Mouse (Mus musculus) CH12.LX (cell line): Measurements from ENCODE around the gene Map3k12. TPM values are rescaled to one million over a fixed set of nuclear protein-coding genes. Genes with fewer than 3 reads are reported as not detected.

Experiments
- DNase-seq: peaks from one replicate; pipeline ENCODE4 v3.0.0-alpha.2; 2013; ENCODE audit errors: extremely low read depth
- H3K27ac ChIP-seq: 2 replicates; pipeline ENCODE4 v1.5.1; 2012; ENCODE audit warnings: low read depth, mild to moderate bottlenecking, control low read depth, moderate library complexity; ENCODE audit not compliant: insufficient read depth
- H3K27me3 ChIP-seq: replicated peaks from 2 replicates; pipeline ENCODE3; 2012; ENCODE audit warnings: inconsistent platforms
- H3K36me3 ChIP-seq, 2 experiments: replicated peaks in 1 of 2; 2 replicates each; pipeline versions ENCODE3 to v1.6.1; 2012; ENCODE audit warnings: inconsistent platforms in 1 of 2, low read length in 1 of 2, mild to moderate bottlenecking in 1 of 2, mixed read lengths in 1 of 2, moderate library complexity in 1 of 2; ENCODE audit not compliant: control insufficient read depth in 1 of 2, insufficient read depth in 1 of 2
- H3K4me1 ChIP-seq, 2 experiments: 2 replicates each; pipeline ENCODE4 v1.6.1; 2012; ENCODE audit warnings: inconsistent platforms in 1 of 2, moderate library complexity in 1 of 2; ENCODE audit not compliant: insufficient read depth in 2 of 2, control insufficient read depth in 1 of 2
- H3K4me2 ChIP-seq: 2 replicates; pipeline ENCODE4 v1.6.1; 2012; ENCODE audit warnings: low read depth, mild to moderate bottlenecking, control low read depth; ENCODE audit not compliant: poor library complexity, insufficient read depth, severe bottlenecking
- H3K4me3 ChIP-seq, 3 experiments: fragments of 150-350 bp in 1 of 3; sonication (generic) in 1 of 3; replicated peaks in 1 of 3; 2 replicates each; pipeline versions ENCODE3 to v1.5.1; 2011 to 2012; ENCODE audit warnings: low read depth in 2 of 3, low read length in 2 of 3, mild to moderate bottlenecking in 2 of 3, moderate library complexity in 2 of 3, control low read depth in 1 of 3, improper control_type of control experiment in 1 of 3, inconsistent platforms in 1 of 3, mixed read lengths in 1 of 3; ENCODE audit not compliant: poor library complexity in 1 of 3
- H3K79me2 ChIP-seq: replicated peaks from 2 replicates; pipeline ENCODE4 v1.6.1; 2012; ENCODE audit warnings: mild to moderate bottlenecking, moderate library complexity; ENCODE audit not compliant: control insufficient read depth, poor library complexity, insufficient read depth, severe bottlenecking; ENCODE audit errors: extremely low read depth
- H3K9ac ChIP-seq: 2 replicates; pipeline ENCODE4 v1.6.1; 2012; ENCODE audit warnings: low read depth, mild to moderate bottlenecking, control low read depth, moderate library complexity; ENCODE audit not compliant: insufficient read depth
- H3K9me3 ChIP-seq: replicated peaks from 2 replicates; pipeline ENCODE3; 2012; ENCODE audit warnings: low read length, inconsistent platforms, mixed read lengths
- BHLHE40 ChIP-seq: IDR thresholded peaks from 2 replicates; pipeline ENCODE4 v1.6.1; 2011; ENCODE audit warnings: mild to moderate bottlenecking, low read depth, low read length, improper control_type of control experiment
- CHD1 ChIP-seq: IDR thresholded peaks from 2 replicates; pipeline ENCODE4 v1.6.1; 2012; ENCODE audit warnings: low read depth, low read length, improper control_type of control experiment, inconsistent platforms
- CHD2 ChIP-seq: IDR thresholded peaks from 2 replicates; pipeline ENCODE4 v1.6.1; 2011; ENCODE audit warnings: low read length, improper control_type of control experiment
- CTCF ChIP-seq, 2 experiments: IDR thresholded peaks in 1 of 2; conservative IDR thresholded peaks in 1 of 2; 2 replicates each; pipeline ENCODE4 v1.5.1; 2011 to 2012; ENCODE audit warnings: low read depth in 2 of 2, low read length in 2 of 2, improper control_type of control experiment in 1 of 2, inconsistent platforms in 1 of 2, mild to moderate bottlenecking in 1 of 2, moderate library complexity in 1 of 2
- E2F4 ChIP-seq: IDR thresholded peaks from 2 replicates; pipeline ENCODE4 v1.6.1; 2011; ENCODE audit warnings: low read depth, low read length, improper control_type of control experiment; ENCODE audit not compliant: insufficient replicate concordance
- ELF1 ChIP-seq: IDR thresholded peaks from 2 replicates; pipeline ENCODE4 v1.6.1; 2014; ENCODE audit warnings: low read depth, mild to moderate bottlenecking, inconsistent platforms, low read length, improper control_type of control experiment
- EP300 ChIP-seq: IDR thresholded peaks from 2 replicates; pipeline ENCODE4 v1.6.1; 2011; ENCODE audit warnings: low read length, improper control_type of control experiment
- ETS1 ChIP-seq: conservative IDR thresholded peaks from 2 replicates; pipeline ENCODE4 v1.6.1; 2012; ENCODE audit warnings: low read depth, mild to moderate bottlenecking, inconsistent platforms, low read length, improper control_type of control experiment, moderate library complexity
- GABPA ChIP-seq: IDR thresholded peaks from 2 replicates; pipeline ENCODE4 v1.6.1; 2012; ENCODE audit warnings: low read depth, low read length, improper control_type of control experiment, inconsistent platforms; ENCODE audit not compliant: insufficient replicate concordance
- HCFC1 ChIP-seq: IDR thresholded peaks from 2 replicates; pipeline ENCODE4 v1.6.1; 2012; ENCODE audit warnings: low read depth, mild to moderate bottlenecking, inconsistent platforms, low read length, improper control_type of control experiment
- IRF4 ChIP-seq: IDR thresholded peaks from 2 replicates; pipeline ENCODE4 v1.6.1; 2014; ENCODE audit warnings: low read depth, mild to moderate bottlenecking, inconsistent platforms, low read length, improper control_type of control experiment
- JUN ChIP-seq: IDR thresholded peaks from 2 replicates; pipeline ENCODE4 v1.6.1; 2011; ENCODE audit warnings: low read depth, mild to moderate bottlenecking, low read length, improper control_type of control experiment, moderate library complexity; ENCODE audit not compliant: insufficient read depth
- JUND ChIP-seq: conservative IDR thresholded peaks from 2 replicates; pipeline ENCODE4 v1.6.1; 2011; ENCODE audit warnings: low read depth, low read length, improper control_type of control experiment
- MAFK ChIP-seq: IDR thresholded peaks from 2 replicates; pipeline ENCODE4 v1.6.1; 2011; ENCODE audit warnings: low read length, improper control_type of control experiment; ENCODE audit not compliant: insufficient replicate concordance
- MAX ChIP-seq: IDR thresholded peaks from 2 replicates; pipeline ENCODE4 v1.6.1; 2011; ENCODE audit warnings: low read length, improper control_type of control experiment
- MEF2A ChIP-seq: IDR thresholded peaks from 2 replicates; pipeline ENCODE4 v1.6.1; 2014; ENCODE audit warnings: low read depth, mild to moderate bottlenecking, inconsistent platforms, low read length, improper control_type of control experiment, borderline replicate concordance
- MXI1 ChIP-seq: IDR thresholded peaks from 2 replicates; pipeline ENCODE4 v1.6.1; 2011; ENCODE audit warnings: mild to moderate bottlenecking, low read depth, low read length, improper control_type of control experiment
- MYC ChIP-seq: IDR thresholded peaks from 2 replicates; pipeline ENCODE4 v1.6.1; 2011; ENCODE audit warnings: low read depth, mild to moderate bottlenecking, improper control_type of control experiment, low read length
- NRF1 ChIP-seq: IDR thresholded peaks from 2 replicates; pipeline ENCODE4 v1.6.1; 2014; ENCODE audit warnings: low read depth, mild to moderate bottlenecking, inconsistent platforms, low read length, improper control_type of control experiment, moderate library complexity
- PAX5 ChIP-seq: IDR thresholded peaks from 2 replicates; pipeline ENCODE4 v1.6.1; 2012; ENCODE audit warnings: low read length, inconsistent platforms, mixed read lengths
- POLR2A ChIP-seq: IDR thresholded peaks from 2 replicates; pipeline ENCODE4 v1.6.1; 2011; ENCODE audit warnings: low read depth, mild to moderate bottlenecking, improper control_type of control experiment, low read length
- POLR2AphosphoS2 ChIP-seq: IDR thresholded peaks from 2 replicates; pipeline ENCODE4 v1.6.1; 2011; ENCODE audit warnings: low read depth, low read length, improper control_type of control experiment
- RAD21 ChIP-seq: IDR thresholded peaks from 2 replicates; pipeline ENCODE4 v1.6.1; 2011; ENCODE audit warnings: low read depth, mild to moderate bottlenecking, low read length, improper control_type of control experiment, moderate library complexity
- RCOR1 ChIP-seq: conservative IDR thresholded peaks from 2 replicates; pipeline ENCODE4 v1.6.1; 2012; ENCODE audit warnings: low read depth, mild to moderate bottlenecking, inconsistent platforms, low read length, improper control_type of control experiment
- SIN3A ChIP-seq: IDR thresholded peaks from 2 replicates; pipeline ENCODE4 v1.6.1; 2012; ENCODE audit warnings: low read length, improper control_type of control experiment, inconsistent platforms
- TBP ChIP-seq: conservative IDR thresholded peaks from 2 replicates; pipeline ENCODE4 v1.6.1; 2011; ENCODE audit warnings: low read depth, low read length, improper control_type of control experiment
- UBTF ChIP-seq: IDR thresholded peaks from 2 replicates; pipeline ENCODE4 v1.6.1; 2012; ENCODE audit warnings: low read depth, mild to moderate bottlenecking, inconsistent platforms, low read length, improper control_type of control experiment, moderate library complexity
- USF1 ChIP-seq: IDR thresholded peaks from 2 replicates; pipeline ENCODE4 v1.6.1; 2014; ENCODE audit warnings: low read depth, mild to moderate bottlenecking, inconsistent platforms, low read length, improper control_type of control experiment
- USF2 ChIP-seq: conservative IDR thresholded peaks from 2 replicates; pipeline ENCODE4 v1.6.1; 2011; ENCODE audit warnings: low read depth, low read length, improper control_type of control experiment
- ZC3H11A ChIP-seq: IDR thresholded peaks from 2 replicates; pipeline ENCODE4 v1.6.1; 2012; ENCODE audit warnings: low read depth, mild to moderate bottlenecking, inconsistent platforms, low read length, improper control_type of control experiment
- ZMIZ1 ChIP-seq: IDR thresholded peaks from 2 replicates; pipeline ENCODE4 v1.6.1; 2012; ENCODE audit warnings: low read depth, mild to moderate bottlenecking, inconsistent platforms, low read length, improper control_type of control experiment
- ZNF384 ChIP-seq: IDR thresholded peaks from 2 replicates; pipeline ENCODE4 v1.6.1; 2012; ENCODE audit warnings: low read depth, low read length, improper control_type of control experiment, inconsistent platforms
- dilution Hi-C: fragments of 300-500 bp; cut with MboI; formaldehyde crosslinking; loops from 2 replicates; pipeline ENCODE4 v1.14.3; 2020; ENCODE audit warnings: low sequenced_read_pairs; ENCODE audit not compliant: extremely low pct_unique_long_range_greater_than_20kb, extremely low pct_ligation_motif_present
- in situ Hi-C: fragments of 300-500 bp; cut with MboI; formaldehyde crosslinking; loops from 3 replicates; pipeline ENCODE4 v1.14.3; 2019; ENCODE audit warnings: low sequenced_read_pairs, low pct_ligation_motif_present, low pct_unique_long_range_greater_than_20kb, mixed read lengths
- polyA plus RNA-seq: library from polyadenylated mRNA; unstranded; fragments of >175 nt; gene quantifications from 2 replicates; pipeline ENCODE4 v1.2.1, GENCODE M21; 2012; ENCODE audit warnings: low read depth; ENCODE audit not compliant: insufficient read length
- total RNA-seq, 2 experiments: library from RNA; depleted of rRNA; stranded (reverse); fragments of 300-350 nt in 1 of 2; fragments of >200 nt in 1 of 2; gene quantifications; 2 replicates each; pipeline ENCODE4 v1.2.3; 2012 to 2014

The Map3k12 gene
- total and polyA plus RNA-seq, 3 experiments = 1.5 to 3.0 (median 2.3) TPM

- dilution Hi-C loops (no loop called here), in situ Hi-C loops (no loop called here)
- TF ChIP-seq CTCF (conservative IDR thresholded peaks at IDR 0.05 in 1 of 2, IDR thresholded peaks at IDR 0.05 in 1 of 2; ENCODE audit: low read depth in 2 of 2, low read length in 2 of 2) (no peak), CHD1 (peak; percentile 89), POLR2AphosphoS2 (0 out of 2 replicates have a peak, but pooled peaks have one; percentile 71)
These were observed 45.6 kb downstream of the Map3k12 start for GRCm38 (mm10) chr15:102471295-102471645.

GRCm38 (mm10) chr15:102470605-102471294 is 46.1 kb downstream of the Map3k12 start:
- Histone ChIP-seq H3K9me3 (peaks cover 5% of the 10 kb centered on the region), H3K79me2 (peaks cover 51% of the 10 kb centered on the region), H3K36me3 (peaks cover 22 to 62% of the 10 kb centered on the region in 2 experiments), H3K27me3 (no peaks in the 10 kb centered on the region), H3K9ac (peak overlapping the region; percentile 100), H3K27ac (peak overlapping the region; percentile 87), H3K4me3 (peak overlapping the region; percentile 82 to 96 (median 93)), H3K4me2 (peak overlapping the region; percentile 45; the same call in 1 of the 2 replicates), H3K4me1 (peaks cover 3 to 26% of the 10 kb centered on the region in 2 experiments)
- in situ Hi-C loops (no loop called here), dilution Hi-C loops (no loop called here)
- peak; percentile 70 for DNase-seq
- TF ChIP-seq POLR2AphosphoS2 (peak; percentile 73), ZC3H11A (no peak), CTCF (conservative IDR thresholded peaks at IDR 0.05 in 1 of 2, IDR thresholded peaks at IDR 0.05 in 1 of 2; ENCODE audit: low read depth in 2 of 2, low read length in 2 of 2) (peak in 1 of 2 experiments; percentile 56; a peak in 2 of 4 replicates), NRF1 (peak; percentile 80), MAX (no peak), POLR2A (peak; percentile 64), USF2 (no peak), HCFC1 (peak; percentile 76), ELF1 (no peak), IRF4 (no peak; the same call in 1 of the 2 replicates), ZMIZ1 (no peak), ZNF384 (peak; percentile 71), MAFK (no peak), EP300 (no peak), E2F4 (no peak), ETS1 (no peak), PAX5 (no peak), JUND (no peak), MEF2A (no peak), CHD2 (peak; percentile 75), MYC (no peak), BHLHE40 (no peak), TBP (no peak), SIN3A (peak; percentile 96), GABPA (no peak), CHD1 (no peak), MXI1 (peak; percentile 90), USF1 (no peak), RCOR1 (no peak), RAD21 (no peak), JUN (no peak), UBTF (peak; percentile 100)

More at GRCm38 (mm10) chr15:102471295-102471645, 45.6 kb downstream of the Map3k12 start:
- Histone ChIP-seq H3K27me3 (no peaks in the 10 kb centered on the region), H3K27ac (no peak overlapping the region), H3K36me3 (peaks cover 26 to 62% of the 10 kb centered on the region in 2 experiments), H3K9me3 (peaks cover 5% of the 10 kb centered on the region), H3K9ac (peak overlapping the region; percentile 100), H3K4me1 (peaks cover 3 to 26% of the 10 kb centered on the region in 2 experiments), H3K4me2 (peak overlapping the region; percentile 45; the same call in 1 of the 2 replicates), H3K4me3 (peak overlapping the region; percentile 82 to 96 (median 93)), H3K79me2 (peaks cover 56% of the 10 kb centered on the region)
- DNase-seq = no peak
